Mouse (Mus musculus) intestine, embryonic 14.5 days (tissue): Measurements from ENCODE around the gene Phlpp1. TPM values are rescaled to one million over a fixed set of nuclear protein-coding genes. Genes with fewer than 3 reads are reported as not detected.

ENCODE experiments used
- ATAC-seq: fragments of 200-750 bp; cut with Nextera tagmentation; replicated peaks from 2 replicates; pipeline ENCODE4 v1.8.0; 2017; ENCODE audit warnings: low read depth, moderate number of reproducible peaks, moderate TSS enrichment, moderate library complexity; ENCODE audit not compliant: low FRiP score, low TSS enrichment
- DNase-seq: peaks from one replicate; pipeline ENCODE4 v3.0.0-alpha.2; 2018; ENCODE audit warnings: low spot score
- H3K27ac ChIP-seq: fragments of 300-500 bp; sonication (generic); 2 replicates; pipeline ENCODE4 v1.5.1; 2014; ENCODE audit warnings: low read depth, mild to moderate bottlenecking, control low read depth
- H3K27me3 ChIP-seq: fragments of 300-500 bp; sonication (generic); replicated peaks from 2 replicates; pipeline ENCODE4 v1.6.1; 2014; ENCODE audit warnings: low read length, control low read depth; ENCODE audit not compliant: control insufficient read depth, insufficient read depth
- H3K36me3 ChIP-seq: fragments of 300-500 bp; sonication (generic); 2 replicates; pipeline ENCODE4 v1.6.1; 2014; ENCODE audit warnings: low read length, control low read depth; ENCODE audit not compliant: control insufficient read depth, insufficient read depth
- H3K4me1 ChIP-seq: fragments of 300-500 bp; sonication (generic); replicated peaks from 2 replicates; pipeline ENCODE4 v1.6.1; 2014; ENCODE audit warnings: low read length, control low read depth, mixed read lengths; ENCODE audit not compliant: control insufficient read depth, insufficient read depth
- H3K4me2 ChIP-seq: fragments of 300-500 bp; sonication (generic); 2 replicates; pipeline ENCODE4 v1.6.1; 2014; ENCODE audit warnings: low read length
- H3K4me3 ChIP-seq: fragments of 300-500 bp; sonication (generic); 2 replicates; pipeline ENCODE4 v1.5.1; 2014; ENCODE audit warnings: low read depth, low read length, control low read depth, mixed read lengths
- H3K9ac ChIP-seq: fragments of 300-500 bp; sonication (generic); 2 replicates; pipeline ENCODE4 v1.6.1; 2014; ENCODE audit warnings: mild to moderate bottlenecking, low read length
- H3K9me3 ChIP-seq: fragments of 300-500 bp; sonication (generic); 2 replicates; pipeline ENCODE4 v1.6.1; 2016; ENCODE audit warnings: low read length, control low read depth; ENCODE audit not compliant: control insufficient read depth
- WGBS: fragments of 180-500 bp; shearing (Covaris S2); extraction: QIAGEN DNeasy Blood & Tissue Kit; methylation state at CpG from one replicate; pipeline ENCODE4 v1.1.7; 2014; 5-methylcytosine and 5-hydroxymethylcytosine counted together
- polyA plus RNA-seq: library from polyadenylated mRNA; unstranded; fragments of >200 nt; fragmentation: Nextera tagmentation; extraction: Ambion mirVana; gene quantifications from 2 replicates; pipeline ENCODE4 v1.2.1, GENCODE M21; 2014

Gene Phlpp1
- polyA plus RNA-seq, 1 experiment from 2014 or later, result 6.5 TPM

DNA sequence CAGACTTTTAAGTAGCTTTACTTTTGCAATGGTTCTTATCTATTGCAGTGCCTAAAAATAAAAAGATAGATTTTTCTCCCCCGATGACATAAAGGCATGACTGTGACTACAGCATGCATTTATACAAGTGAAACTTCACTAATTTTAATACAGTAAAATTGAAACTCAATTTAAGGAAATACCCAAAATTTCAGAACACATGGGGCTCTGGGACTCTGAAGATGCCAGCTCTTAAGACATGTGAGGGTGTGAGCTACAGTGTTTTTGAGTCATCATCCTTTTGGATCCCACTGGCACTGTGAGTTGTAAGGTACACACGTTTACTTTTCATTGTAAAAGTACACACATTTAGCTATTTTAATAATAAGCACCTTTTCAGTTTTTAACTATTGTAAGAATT, 173.7 kb downstream of the Phlpp1 start:
- 90% methylated on average over 2 of the region's 2 CpGs for WGBS
- no peak for ATAC-seq

DNA sequence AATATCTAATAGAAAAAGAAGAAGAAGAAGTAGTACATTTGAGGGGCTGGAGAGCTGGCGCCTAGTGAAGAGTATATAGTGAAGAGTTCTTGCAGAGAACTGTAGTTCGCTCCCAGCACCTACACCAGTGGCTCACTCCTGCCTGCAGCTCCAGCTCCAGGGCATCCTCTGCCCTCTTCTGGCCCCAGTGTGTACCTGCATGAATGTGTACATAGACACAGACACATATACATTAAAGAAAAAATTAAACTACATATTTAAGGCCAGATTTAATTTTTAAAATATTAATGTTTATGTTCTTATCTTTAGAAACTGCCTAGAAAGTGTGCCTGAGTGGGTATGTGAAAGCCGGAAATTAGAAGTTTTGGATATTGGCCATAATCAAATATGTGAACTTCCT, 175.2 kb downstream of the Phlpp1 start:
- Histone ChIP-seq H3K4me2 (no peak overlapping the region), H3K27ac (no peak overlapping the region), H3K27me3 (no peaks in the 10 kb centered on the region), H3K4me3 (no peak overlapping the region), H3K9me3 (no peaks in the 10 kb centered on the region), H3K9ac (no peak overlapping the region), H3K36me3 (peaks cover 24% of the 10 kb centered on the region), H3K4me1 (no peaks in the 10 kb centered on the region)
- 97% methylated on average over 3 of the region's 3 CpGs for WGBS
- DNase-seq (no peak), ATAC-seq (no peak)

More for the DNA sequence above, 173.7 kb downstream of the Phlpp1 start:
- no peaks in the 10 kb centered on the region for H3K27me3 ChIP-seq
- no peak overlapping the region for H3K4me3 ChIP-seq
- H3K27ac ChIP-seq, result no peak overlapping the region
- peaks cover 21% of the 10 kb centered on the region; the same call in 1 of the 2 replicates for H3K36me3 ChIP-seq
- no peak for DNase-seq
- 0 out of 2 replicates have a peak, but pooled peaks cover 4% of the 10 kb centered on the region for H3K4me1 ChIP-seq
- no peaks in the 10 kb centered on the region for H3K9me3 ChIP-seq
- H3K9ac ChIP-seq, result no peak overlapping the region
- H3K4me2 ChIP-seq, result no peak overlapping the region

DNA sequence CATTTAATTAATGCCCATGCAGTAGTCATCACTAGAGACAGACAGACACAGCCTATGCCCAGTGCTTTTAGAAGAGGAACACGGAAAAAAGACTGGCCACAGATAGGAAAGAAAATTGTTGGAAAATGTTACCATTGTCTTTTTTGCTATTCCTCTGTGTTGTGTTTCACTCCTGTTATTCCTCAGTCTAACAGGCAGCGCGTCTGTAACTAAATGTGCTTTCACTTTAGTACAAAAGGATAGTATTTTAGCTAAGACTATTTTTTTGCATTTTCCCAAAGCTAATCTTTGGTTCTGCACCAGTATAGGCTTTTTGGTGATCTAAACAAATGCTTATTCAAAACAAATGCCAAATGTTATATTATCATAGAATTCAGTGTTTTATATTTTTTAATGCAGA, 177.6 kb downstream of the Phlpp1 start:
- DNase-seq, result no peak
- Histone ChIP-seq H3K9me3 (no peaks in the 10 kb centered on the region), H3K27me3 (no peaks in the 10 kb centered on the region), H3K4me1 (no peaks in the 10 kb centered on the region; the same call in 1 of the 2 replicates), H3K9ac (no peak overlapping the region), H3K27ac (no peak overlapping the region), H3K4me3 (no peak overlapping the region), H3K4me2 (no peak overlapping the region), H3K36me3 (peaks cover 11% of the 10 kb centered on the region)
- 87% methylated on average over 3 of the region's 3 CpGs for WGBS
- no peak for ATAC-seq

DNA sequence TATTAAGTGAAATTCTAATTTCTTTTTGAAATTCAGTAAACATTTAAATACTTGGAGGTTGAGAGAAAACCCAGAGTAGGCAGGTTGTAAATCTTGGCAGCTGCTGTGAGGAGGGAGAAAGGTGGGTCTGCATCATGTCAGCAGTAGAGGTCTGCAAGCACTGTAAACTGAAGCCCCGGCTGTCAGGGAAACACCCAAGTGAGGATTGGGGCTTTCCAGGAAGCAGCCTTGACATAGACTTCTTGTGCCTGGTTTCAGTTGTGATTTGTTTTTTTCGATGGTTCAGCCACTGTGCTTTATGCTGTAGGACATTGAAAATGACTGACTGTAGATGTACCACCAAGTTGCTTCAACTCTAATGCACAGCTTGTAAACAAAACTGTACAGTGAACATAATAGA, 180.0 kb downstream of the Phlpp1 start:
- DNase-seq (no peak), ATAC-seq (no peak)
- H3K4me1 ChIP-seq, result peaks cover 5% of the 10 kb centered on the region
- H3K36me3 ChIP-seq, result peaks cover 4% of the 10 kb centered on the region
- no peak overlapping the region for H3K9ac ChIP-seq
- no peaks in the 10 kb centered on the region for H3K27me3 ChIP-seq
- no peak overlapping the region for H3K4me3 ChIP-seq
- H3K27ac ChIP-seq, result no peak overlapping the region
- H3K4me2 ChIP-seq, result no peak overlapping the region
- 26% methylated on average over 2 of the region's 2 CpGs for WGBS
- H3K9me3 ChIP-seq, result no peaks in the 10 kb centered on the region

DNA sequence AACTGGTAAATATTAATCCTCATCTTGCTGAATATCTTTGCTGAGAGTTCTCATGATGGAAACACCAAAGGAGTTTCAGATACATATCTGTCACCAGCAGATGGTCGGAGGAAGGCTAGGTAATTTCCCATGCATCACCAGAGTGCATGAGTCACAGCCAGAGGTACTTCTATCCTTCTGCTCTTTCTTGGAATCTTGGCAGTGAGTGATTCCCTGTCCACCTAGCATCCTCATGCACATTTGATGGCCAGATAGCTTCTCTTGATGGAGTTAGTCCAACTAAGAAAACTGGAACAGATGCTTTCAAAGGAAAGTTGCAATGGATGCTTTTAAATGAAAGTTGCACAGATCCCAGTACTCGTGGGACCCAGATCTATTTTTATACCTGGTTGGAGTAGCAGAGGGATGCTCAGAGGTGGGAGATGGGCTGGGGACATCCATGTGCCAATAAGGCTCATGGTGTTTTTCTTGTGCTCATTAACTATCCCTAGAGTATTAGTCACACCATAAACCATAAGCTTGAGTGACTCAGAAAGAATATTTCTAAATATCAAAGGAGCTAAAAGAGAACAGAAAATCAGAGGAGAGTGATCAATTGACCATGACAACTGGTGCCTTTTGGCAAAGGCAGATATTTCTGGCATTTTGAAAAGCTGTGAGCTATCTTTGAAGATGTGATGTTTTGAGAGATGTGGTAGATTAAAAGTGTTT, 181.4 kb downstream of the Phlpp1 start:
- no peak for ATAC-seq

DNA sequence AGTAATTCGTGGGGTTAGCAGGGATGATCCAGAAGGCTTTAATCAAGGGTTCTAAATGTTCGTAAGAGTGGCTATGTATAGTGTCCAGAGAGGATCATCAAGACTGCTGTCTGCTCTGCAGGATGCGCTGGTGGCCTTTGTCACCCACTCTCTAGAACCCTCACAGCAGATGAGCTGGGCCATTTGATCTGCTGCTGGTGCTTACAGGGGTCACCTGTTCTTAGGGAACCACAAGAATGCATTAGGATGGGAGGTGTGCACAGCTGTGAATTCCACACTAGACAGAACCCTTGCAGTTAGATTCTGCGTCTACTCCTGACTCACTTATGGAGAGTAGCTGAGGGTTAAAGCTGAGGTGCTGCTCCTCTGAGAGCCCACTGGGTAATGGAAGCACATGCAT, 182.4 kb downstream of the Phlpp1 start:
- Histone ChIP-seq H3K4me3 (no peak overlapping the region), H3K4me1 (peaks cover 5% of the 10 kb centered on the region), H3K27me3 (no peaks in the 10 kb centered on the region), H3K36me3 (peaks cover 4% of the 10 kb centered on the region; the same call in 1 of the 2 replicates), H3K9ac (no peak overlapping the region), H3K4me2 (no peak overlapping the region), H3K27ac (no peak overlapping the region), H3K9me3 (no peaks in the 10 kb centered on the region)
- 74% methylated on average over 4 of the region's 4 CpGs for WGBS
- no peak for DNase-seq
- ATAC-seq, result no peak

More for the DNA sequence above, 181.4 kb downstream of the Phlpp1 start:
- H3K27ac ChIP-seq, result no peak overlapping the region
- no peaks in the 10 kb centered on the region for H3K27me3 ChIP-seq
- no peak overlapping the region for H3K4me2 ChIP-seq
- 84% methylated on average over 2 of the region's 2 CpGs for WGBS
- H3K4me1 ChIP-seq, result peaks cover 5% of the 10 kb centered on the region
- no peak for DNase-seq
- H3K9ac ChIP-seq, result no peak overlapping the region
- H3K9me3 ChIP-seq, result no peaks in the 10 kb centered on the region
- H3K36me3 ChIP-seq, result peaks cover 4% of the 10 kb centered on the region; the same call in 1 of the 2 replicates
- H3K4me3 ChIP-seq, result no peak overlapping the region

DNA sequence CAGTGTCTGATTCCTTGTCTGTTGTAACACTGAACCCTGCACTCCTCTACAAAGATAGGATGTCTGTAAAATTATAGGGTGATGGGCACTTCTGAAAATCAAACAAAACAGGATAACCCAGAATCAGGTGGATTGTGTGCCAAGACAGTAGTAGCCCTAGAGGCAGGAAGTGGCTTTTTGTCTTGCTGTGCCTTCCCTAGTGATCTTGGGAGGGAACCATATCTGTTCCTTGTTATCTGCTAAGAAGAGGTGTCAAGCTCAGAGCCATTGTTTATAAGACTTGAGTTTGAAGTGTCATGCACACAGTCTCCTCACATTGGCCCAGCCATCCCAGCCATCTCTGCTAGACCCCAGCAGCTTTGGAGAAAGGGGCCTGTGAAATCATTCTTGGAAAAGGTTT, 187.9 kb downstream of the Phlpp1 start:
- Histone ChIP-seq H3K27ac (no peak overlapping the region), H3K36me3 (0 out of 2 replicates have a peak, but pooled peaks cover 4% of the 10 kb centered on the region), H3K9me3 (no peaks in the 10 kb centered on the region), H3K27me3 (no peaks in the 10 kb centered on the region), H3K9ac (no peak overlapping the region), H3K4me3 (no peak overlapping the region), H3K4me1 (peaks cover 3% of the 10 kb centered on the region; the same call in 1 of the 2 replicates), H3K4me2 (no peak overlapping the region)
- no peak for DNase-seq
- no peak for ATAC-seq

DNA sequence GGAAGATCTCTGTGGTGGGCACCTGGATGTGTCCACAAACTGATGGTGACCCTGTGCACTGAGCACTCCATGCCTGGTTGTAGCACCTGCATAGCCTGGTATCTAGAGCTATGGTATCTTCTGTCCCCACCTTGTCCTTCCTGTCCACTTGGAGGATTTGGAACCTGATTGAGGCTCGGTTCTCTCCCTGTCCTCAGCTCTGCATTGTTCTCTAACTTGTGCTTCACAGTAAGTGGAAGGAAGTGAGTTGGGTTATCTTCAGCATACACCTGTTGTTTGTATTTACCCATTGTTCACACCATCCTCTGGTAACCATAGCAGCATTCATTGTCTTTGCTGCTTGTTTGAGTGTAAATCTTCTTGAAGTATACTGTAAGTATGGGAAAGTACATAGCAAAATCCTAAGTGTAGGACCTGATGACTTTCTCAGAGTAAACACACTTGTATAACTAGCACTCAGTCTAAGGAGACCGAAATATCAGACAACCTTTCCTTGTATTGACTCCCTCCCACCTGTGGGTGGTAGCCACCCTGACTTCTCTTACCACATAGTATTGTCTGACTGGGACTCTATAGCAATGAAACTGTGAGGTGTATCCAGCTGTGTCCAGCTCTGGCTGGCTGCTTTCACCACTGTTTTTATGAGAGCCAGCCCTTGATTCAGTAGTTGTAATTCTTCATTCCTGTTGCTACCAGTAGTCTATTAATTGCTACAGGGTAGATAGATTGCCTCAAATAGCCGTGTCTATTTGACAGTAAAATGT, 191.5 kb downstream of the Phlpp1 start:
- Histone ChIP-seq H3K27me3 (no peaks in the 10 kb centered on the region), H3K9me3 (no peaks in the 10 kb centered on the region), H3K27ac (no peak overlapping the region), H3K4me1 (no peaks in the 10 kb centered on the region), H3K36me3 (0 out of 2 replicates have a peak, but pooled peaks cover 4% of the 10 kb centered on the region), H3K4me2 (no peak overlapping the region), H3K9ac (no peak overlapping the region), H3K4me3 (no peak overlapping the region)
- 81% methylated on average over 3 of the region's 3 CpGs for WGBS
- DNase-seq (no peak), ATAC-seq (no peak)
